Mouse (Mus musculus) heart, adult 2 months (tissue): ENCODE measurements around the gene Poldip2. TPM values are rescaled to one million over a fixed set of nuclear protein-coding genes. Genes with fewer than 3 reads are reported as not detected.

Source experiments
- DNase-seq, 2 experiments: peaks; one replicate each; pipeline ENCODE4 v3.0.0; 2021
- H3K27ac ChIP-seq: fragments of 200-600 bp; 2 replicates; pipeline ENCODE4 v1.8.1; 2022
- H3K27me3 ChIP-seq: fragments of 200-500 bp; 2 replicates; pipeline ENCODE4 v1.6.1; 2012; ENCODE audit warnings: mild to moderate bottlenecking, low read length, inconsistent platforms, mixed read lengths; ENCODE audit not compliant: control insufficient read depth, insufficient read depth
- H3K36me3 ChIP-seq: fragments of 200-500 bp; 2 replicates; pipeline ENCODE4 v1.6.1; 2012; ENCODE audit warnings: low read length, inconsistent platforms; ENCODE audit not compliant: control insufficient read depth, insufficient read depth
- H3K4me1 ChIP-seq: fragments of 200-500 bp; 2 replicates; pipeline ENCODE4 v1.6.1; 2011; ENCODE audit warnings: low read length; ENCODE audit not compliant: control insufficient read depth, insufficient read depth
- H3K4me3 ChIP-seq: fragments of 200-600 bp; 2 replicates; pipeline ENCODE4 v1.8.1; 2022
- H3K79me2 ChIP-seq: fragments of 200-500 bp; replicated peaks from 2 replicates; pipeline ENCODE4 v1.6.1; 2012; ENCODE audit warnings: mild to moderate bottlenecking, inconsistent platforms, low read length, moderate library complexity, mixed read lengths; ENCODE audit not compliant: control insufficient read depth, insufficient read depth
- H3K9ac ChIP-seq: fragments of 200-500 bp; 2 replicates; pipeline ENCODE4 v1.6.1; 2012; ENCODE audit warnings: low read depth, mild to moderate bottlenecking, control low read depth, inconsistent platforms, low read length, mixed read lengths
- CTCF ChIP-seq: fragments of 200-600 bp; IDR thresholded peaks from 2 replicates; pipeline ENCODE4 v1.8.1; 2022; ENCODE audit warnings: antibody characterized with exemption, mild to moderate bottlenecking, moderate library complexity
- EP300 ChIP-seq: fragments of 200-500 bp; IDR thresholded peaks from 2 replicates; pipeline ENCODE4 v1.6.1; 2011; ENCODE audit warnings: low read depth, low read length, control low read depth; ENCODE audit not compliant: insufficient read depth
- POLR2A ChIP-seq: fragments of 200-500 bp; IDR thresholded peaks from 2 replicates; pipeline ENCODE4 v1.6.1; 2011; ENCODE audit warnings: mild to moderate bottlenecking, low read depth, low read length, control low read depth; ENCODE audit not compliant: insufficient read depth
- WGBS: fragments of 180-500 bp; shearing (Covaris S2); methylation state at CpG from one replicate; pipeline ENCODE4 v1.1.7; 2018; 5-methylcytosine and 5-hydroxymethylcytosine counted together
- intact Hi-C: fragments of 180-260 bp; cut with DNase I; formaldehyde crosslinking; loops from one replicate; pipeline ENCODE4 v1.15.1; 2025
- polyA plus RNA-seq: library from polyadenylated mRNA; depleted of rRNA; stranded (reverse); fragments of >200 nt; gene quantifications from 2 replicates; pipeline ENCODE4 v1.2.3, GENCODE M21; 2012
- total RNA-seq, 2 experiments: library from RNA; stranded (reverse); gene quantifications; 2 replicates each; pipeline ENCODE4 v1.2.3; 2021

The Poldip2 gene
- total and polyA plus RNA-seq, 3 experiments = 102 to 140 (median 127) TPM

DNA sequence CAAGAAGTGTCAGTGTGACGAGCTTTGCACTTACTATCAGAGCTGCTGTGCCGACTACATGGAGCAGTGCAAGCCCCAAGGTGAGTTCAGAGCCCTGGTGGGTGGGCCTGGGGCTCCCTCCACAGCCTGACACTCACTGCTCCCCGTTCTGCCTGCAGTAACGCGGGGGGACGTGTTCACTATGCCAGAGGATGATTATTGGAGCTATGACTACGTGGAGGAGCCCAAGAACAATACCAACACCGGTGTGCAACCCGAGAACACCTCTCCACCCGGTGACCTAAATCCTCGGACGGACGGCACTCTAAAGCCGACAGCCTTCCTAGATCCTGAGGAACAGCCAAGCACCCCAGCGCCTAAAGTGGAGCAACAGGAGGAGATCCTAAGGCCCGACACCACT is 12.4 kb upstream of the Poldip2 start:
- H3K36me3 ChIP-seq = no peaks in the 10 kb centered on the region
- peak overlapping the region; percentile 27; the same call in 1 of the 2 replicates for H3K9ac ChIP-seq
- intact Hi-C loops = no loop called here
- H3K27me3 ChIP-seq = peaks cover 6% of the 10 kb centered on the region
- H3K79me2 ChIP-seq = no peaks in the 10 kb centered on the region
- 45% methylated on average over 16 of the region's 16 CpGs for WGBS
- peak overlapping the region; percentile 51 for H3K27ac ChIP-seq
- no peak overlapping the region for H3K4me3 ChIP-seq
- H3K4me1 ChIP-seq = no peaks in the 10 kb centered on the region
- DNase-seq = no peak
- TF ChIP-seq EP300 (no peak), CTCF (no peak), POLR2A (no peak)

DNA sequence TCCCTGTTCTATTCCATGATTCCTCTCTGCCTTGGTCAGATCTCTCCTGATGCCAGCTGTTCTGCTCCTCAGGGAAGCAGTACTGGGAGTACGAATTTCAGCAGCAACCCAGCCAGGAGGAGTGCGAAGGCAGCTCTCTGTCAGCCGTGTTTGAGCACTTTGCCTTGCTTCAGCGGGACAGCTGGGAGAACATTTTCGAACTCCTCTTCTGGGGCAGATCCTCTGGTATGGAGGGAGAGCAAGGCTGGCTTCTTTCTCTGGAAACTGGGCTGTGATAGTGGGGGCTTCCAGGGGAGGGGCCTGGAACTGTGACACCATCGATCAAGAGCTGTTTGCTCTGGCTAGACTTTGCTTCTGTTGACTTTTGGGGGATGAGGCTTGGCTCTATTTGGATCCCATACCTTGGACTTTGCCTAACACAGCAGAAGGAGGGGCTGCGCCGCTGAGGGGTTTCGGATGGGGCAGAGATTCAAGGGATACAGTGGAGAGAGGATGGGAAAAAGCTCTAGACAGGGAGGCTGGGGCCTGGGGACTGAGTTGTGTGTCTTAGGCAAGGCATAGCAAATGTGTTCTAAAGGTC is 11.3 kb upstream of the Poldip2 start:
- intact Hi-C loops = no loop called here
- H3K27me3 ChIP-seq = peaks cover 6% of the 10 kb centered on the region

DNA sequence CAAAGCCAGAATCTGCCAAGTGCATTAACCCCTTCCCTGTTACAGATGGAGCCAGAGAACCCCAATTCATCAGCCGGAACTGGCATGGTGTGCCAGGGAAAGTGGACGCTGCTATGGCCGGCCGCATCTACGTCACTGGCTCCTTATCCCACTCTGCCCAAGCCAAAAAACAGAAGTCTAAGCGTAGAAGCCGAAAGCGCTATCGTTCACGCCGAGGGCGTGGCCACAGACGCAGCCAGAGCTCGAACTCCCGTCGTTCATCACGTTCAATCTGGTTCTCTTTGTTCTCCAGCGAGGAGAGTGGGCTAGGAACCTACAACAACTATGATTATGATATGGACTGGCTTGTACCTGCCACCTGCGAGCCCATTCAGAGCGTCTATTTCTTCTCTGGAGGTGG is 10.5 kb upstream of the Poldip2 start:
- TF ChIP-seq CTCF (no peak), EP300 (no peak), POLR2A (no peak)
- Histone ChIP-seq H3K4me1 (no peaks in the 10 kb centered on the region), H3K36me3 (no peaks in the 10 kb centered on the region), H3K27ac (no peak overlapping the region), H3K9ac (no peak overlapping the region), H3K27me3 (peaks cover 6% of the 10 kb centered on the region), H3K79me2 (no peaks in the 10 kb centered on the region), H3K4me3 (no peak overlapping the region)
- 74% methylated on average over 20 of the region's 20 CpGs for WGBS
- DNase-seq = no peak
- intact Hi-C loops = no loop called here

More for the DNA sequence above, 11.3 kb upstream of the Poldip2 start:
- WGBS = 69% methylated on average over 9 of the region's 9 CpGs
- TF ChIP-seq POLR2A (no peak), CTCF (no peak), EP300 (no peak)
- H3K27ac ChIP-seq = no peak overlapping the region
- H3K4me1 ChIP-seq = no peaks in the 10 kb centered on the region
- H3K9ac ChIP-seq = no peak overlapping the region
- no peak overlapping the region for H3K4me3 ChIP-seq
- DNase-seq = no peak
- H3K79me2 ChIP-seq = no peaks in the 10 kb centered on the region
- no peaks in the 10 kb centered on the region for H3K36me3 ChIP-seq

DNA sequence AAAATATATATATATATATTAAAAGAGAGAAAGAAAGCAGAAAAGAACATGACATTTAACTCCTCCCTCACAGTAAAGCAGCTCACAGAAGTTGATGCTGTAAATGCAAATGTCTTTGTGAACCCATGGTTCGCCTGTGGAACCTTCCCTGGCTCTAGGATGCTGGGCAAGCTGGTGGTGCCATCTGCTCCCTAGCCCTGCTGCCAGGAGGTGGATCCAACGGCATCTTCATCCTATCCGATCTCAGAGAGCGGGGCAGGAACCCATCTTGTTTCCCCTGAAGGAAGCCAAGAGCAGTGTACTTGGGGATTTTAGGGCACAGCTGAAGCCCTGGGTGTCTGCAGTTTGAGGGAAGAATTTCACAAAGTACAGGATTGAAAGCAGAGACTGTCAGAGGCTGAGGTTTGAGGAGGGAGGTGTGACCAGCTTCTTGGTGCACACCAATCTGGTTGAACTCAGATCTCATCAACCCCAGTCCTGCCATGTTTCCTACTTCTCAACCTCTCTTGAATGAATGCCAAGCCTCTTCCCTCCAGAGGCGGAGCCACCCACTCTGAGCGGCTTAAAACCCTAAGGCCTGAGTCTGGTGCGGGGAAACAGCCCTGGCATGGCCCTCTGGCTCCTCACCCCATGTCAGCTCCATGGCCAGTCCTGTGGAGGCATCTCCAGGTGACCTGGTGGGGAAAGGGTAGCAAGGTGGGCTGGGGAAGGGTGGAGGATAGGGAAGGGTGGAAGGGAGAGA is 8.9 kb upstream of the Poldip2 start, which contains the start of gene Sebox:
Sebox (plus strand) TSS at position 539 of the 742 bp plus-strand sequence.
- Histone ChIP-seq H3K4me1 (no peaks in the 10 kb centered on the region), H3K4me3 (no peak within 1 kb of the TSS), H3K9ac (no peak within 1 kb of the TSS), H3K36me3 (no peaks in the 10 kb centered on the region), H3K27ac (no peak within 1 kb of the TSS), H3K27me3 (no peaks in the 10 kb centered on the region), H3K79me2 (no peaks in the 10 kb centered on the region)
- 57% methylated on average over 7 of the region's 7 CpGs for WGBS
- intact Hi-C loops = no loop called here
- TF ChIP-seq EP300 = no peak
- no peak for TF ChIP-seq CTCF
- TF ChIP-seq POLR2A = no peak
- no peak for DNase-seq

DNA sequence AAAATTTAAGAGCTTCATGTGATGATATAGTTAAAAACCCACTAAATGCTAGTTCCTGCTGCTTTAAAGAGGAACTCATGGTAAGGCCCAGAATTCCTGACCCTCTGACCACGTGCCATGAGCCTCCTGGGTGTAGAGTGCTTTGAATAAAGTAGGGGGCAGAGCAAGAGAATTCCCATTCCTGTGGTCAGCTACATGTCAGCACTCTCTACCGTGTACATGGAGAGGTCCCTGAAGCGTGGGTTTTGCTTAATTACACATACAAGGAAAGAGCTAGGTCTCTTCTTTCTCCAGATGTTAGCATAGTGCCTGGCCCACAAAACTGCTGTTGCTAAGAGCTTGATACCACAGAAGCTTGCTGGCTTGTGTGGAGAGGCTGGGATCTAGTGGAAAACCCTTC is 6.6 kb upstream of the Poldip2 start:
- 73% methylated on average over 3 of the region's 3 CpGs for WGBS
- TF ChIP-seq EP300 (no peak), CTCF (no peak), POLR2A (no peak)
- intact Hi-C loops = no loop called here
- Histone ChIP-seq H3K27me3 (no peaks in the 10 kb centered on the region), H3K9ac (no peak overlapping the region), H3K79me2 (no peaks in the 10 kb centered on the region), H3K4me3 (no peak overlapping the region), H3K36me3 (no peaks in the 10 kb centered on the region), H3K4me1 (no peaks in the 10 kb centered on the region), H3K27ac (no peak overlapping the region)
- DNase-seq = no peak

DNA sequence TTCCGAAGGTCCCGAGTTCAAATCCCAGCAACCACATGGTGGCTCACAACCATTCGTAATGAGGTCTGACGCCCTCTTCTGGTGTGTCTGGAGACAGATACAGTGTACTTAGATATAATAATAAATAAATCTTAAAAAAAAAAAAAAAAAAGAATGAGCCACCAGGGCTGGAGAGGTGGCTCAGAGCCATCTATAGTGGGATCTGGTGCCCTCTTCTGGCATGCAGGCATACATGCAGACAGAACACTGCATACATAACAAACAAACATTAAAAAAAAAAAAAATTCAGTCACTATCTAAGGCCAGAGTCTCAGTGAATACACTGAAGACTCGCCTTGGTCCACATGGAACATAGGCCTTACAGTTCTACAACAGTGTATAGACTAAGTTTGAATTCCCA is 2.8 kb upstream of the Poldip2 start:
- DNase-seq = no peak
- WGBS = 87% methylated on average over 5 of the region's 5 CpGs
- Histone ChIP-seq H3K27ac (no peak overlapping the region), H3K9ac (no peak overlapping the region), H3K27me3 (no peaks in the 10 kb centered on the region), H3K4me1 (no peaks in the 10 kb centered on the region), H3K79me2 (no peaks in the 10 kb centered on the region), H3K4me3 (no peak overlapping the region), H3K36me3 (no peaks in the 10 kb centered on the region; the same call in 1 of the 2 replicates)
- intact Hi-C loops = no loop called here
- TF ChIP-seq EP300 = no peak
- TF ChIP-seq CTCF = peak; percentile 61
- no peak for TF ChIP-seq POLR2A
